Mouse (Mus musculus): ENCODE results near the gene Snrpb2. TPM values are rescaled to one million over a fixed set of nuclear protein-coding genes. Genes with fewer than 3 reads are reported as not detected.
A peak's percentile ranks its signal among the peaks of the same experiment; 100 is the strongest.

The Snrpb2 gene
- polyA plus RNA-seq, 1 experiment from 2014 or later = 54.4 TPM

DNA sequence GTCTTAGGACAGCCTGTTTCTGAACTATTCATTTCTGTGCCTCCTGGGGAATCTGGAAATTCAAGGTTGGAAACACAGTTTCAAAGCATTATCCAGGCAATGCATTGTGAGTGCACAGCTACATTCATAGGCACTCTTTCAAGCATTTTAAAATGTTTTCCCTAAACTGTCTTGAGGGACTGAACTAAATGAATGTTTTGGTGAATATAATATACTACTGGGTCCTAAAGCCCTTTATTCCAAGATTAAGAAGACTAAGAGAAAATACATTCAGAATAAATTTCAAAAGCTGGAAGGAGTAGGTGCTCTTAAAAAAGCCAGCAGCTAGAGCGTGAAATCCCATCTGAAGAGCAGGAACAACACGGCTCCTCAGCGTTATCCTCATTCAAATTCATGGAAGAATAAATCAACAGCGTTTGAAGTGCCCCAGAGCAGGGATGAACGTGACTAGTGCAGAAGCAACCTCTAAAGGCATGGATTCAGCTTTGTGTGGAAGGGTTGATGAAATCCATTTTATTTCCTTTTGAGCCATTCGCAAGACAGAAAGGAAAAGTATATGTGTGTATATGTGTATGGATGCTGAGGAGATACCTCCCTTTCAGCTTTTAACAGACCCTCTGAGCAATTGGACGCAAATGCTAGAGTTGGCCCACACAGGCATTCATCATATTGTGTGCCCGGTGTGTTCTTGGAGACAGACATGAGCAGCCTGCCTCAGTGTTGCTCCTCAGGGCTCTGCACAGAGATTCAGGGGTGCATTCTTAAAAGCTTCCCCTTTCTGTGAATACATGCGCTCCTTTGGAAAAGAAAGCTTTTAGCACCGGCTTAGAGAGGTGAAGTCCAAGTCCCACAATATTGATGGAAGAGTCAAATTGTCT, 30.2 kb upstream of the Snrpb2 start:
- H3K9ac ChIP-seq (replicated peaks; ENCODE audit: low read depth, low read length) = no peak overlapping the region
- no peak overlapping the region for H3K4me3 ChIP-seq (ENCODE audit: low read depth, low read length)
- WGBS = 25% methylated on average over 10 of the region's 10 CpGs
- no peaks in the 10 kb centered on the region for H3K36me3 ChIP-seq (ENCODE audit: control insufficient read depth, insufficient read depth, low read length)
- no peak overlapping the region for H3K4me2 ChIP-seq (ENCODE audit: low read depth, low read length)
- peak overlapping the region; percentile 46 for H3K27ac ChIP-seq (ENCODE audit: low read depth, low read length)
- peak; percentile 62 for ATAC-seq (ENCODE audit: low read depth)
- H3K9me3 ChIP-seq (ENCODE audit: control insufficient read depth, low read length) = no peaks in the 10 kb centered on the region
- no peaks in the 10 kb centered on the region for H3K27me3 ChIP-seq (ENCODE audit: control insufficient read depth, insufficient read depth, low read length)
- peaks cover 15% of the 10 kb centered on the region for H3K4me1 ChIP-seq (ENCODE audit: control insufficient read depth, insufficient read depth, low read length)

DNA sequence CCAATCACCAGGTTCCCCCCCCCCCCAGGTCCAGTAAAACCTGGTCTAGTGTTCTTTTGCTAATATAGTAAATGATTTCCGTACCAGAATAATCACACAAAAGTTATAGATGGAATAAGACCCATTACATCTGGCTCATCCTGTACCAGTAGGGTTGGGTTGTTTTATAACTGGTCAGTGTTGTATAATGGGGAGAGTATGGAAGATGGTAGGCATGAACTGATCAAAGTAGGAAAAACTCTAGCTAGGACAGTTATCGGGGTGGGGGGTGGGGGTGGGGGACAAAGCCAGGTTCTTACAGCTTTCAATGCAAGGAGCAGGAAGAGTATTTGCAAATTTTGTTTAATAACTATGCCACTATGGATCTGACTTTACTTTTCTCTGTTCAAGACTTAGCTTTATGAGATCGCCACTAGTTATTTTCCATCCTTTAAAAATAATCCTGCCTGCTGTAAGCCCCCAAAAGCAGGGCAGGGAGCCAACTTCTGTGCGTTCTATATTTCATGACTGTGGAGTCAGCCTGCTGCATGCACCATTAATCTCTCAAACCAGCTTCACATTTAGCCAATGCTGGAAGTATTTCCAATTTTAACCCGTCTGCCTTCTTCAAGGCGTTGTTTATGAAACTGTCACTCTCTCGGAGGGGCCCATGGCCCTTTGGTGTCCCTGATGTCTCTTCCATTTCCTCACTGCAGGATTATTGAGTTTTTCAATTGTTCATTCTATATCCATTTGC, 28.3 kb upstream of the Snrpb2 start:
- Histone ChIP-seq H3K27ac (ENCODE audit: low read depth, low read length) (no peak overlapping the region), H3K9me3 (ENCODE audit: control insufficient read depth, low read length) (no peaks in the 10 kb centered on the region), H3K9ac (replicated peaks; ENCODE audit: low read depth, low read length) (no peak overlapping the region), H3K27me3 (ENCODE audit: control insufficient read depth, insufficient read depth, low read length) (no peaks in the 10 kb centered on the region), H3K4me2 (ENCODE audit: low read depth, low read length) (no peak overlapping the region), H3K36me3 (ENCODE audit: control insufficient read depth, insufficient read depth, low read length) (no peaks in the 10 kb centered on the region), H3K4me1 (ENCODE audit: control insufficient read depth, insufficient read depth, low read length) (peaks cover 15% of the 10 kb centered on the region), H3K4me3 (ENCODE audit: low read depth, low read length) (no peak overlapping the region)
- WGBS = 53% methylated on average over 7 of the region's 7 CpGs
- 0 out of 2 replicates have a peak, but pooled peaks have one; percentile 40 for ATAC-seq (ENCODE audit: low read depth)

DNA sequence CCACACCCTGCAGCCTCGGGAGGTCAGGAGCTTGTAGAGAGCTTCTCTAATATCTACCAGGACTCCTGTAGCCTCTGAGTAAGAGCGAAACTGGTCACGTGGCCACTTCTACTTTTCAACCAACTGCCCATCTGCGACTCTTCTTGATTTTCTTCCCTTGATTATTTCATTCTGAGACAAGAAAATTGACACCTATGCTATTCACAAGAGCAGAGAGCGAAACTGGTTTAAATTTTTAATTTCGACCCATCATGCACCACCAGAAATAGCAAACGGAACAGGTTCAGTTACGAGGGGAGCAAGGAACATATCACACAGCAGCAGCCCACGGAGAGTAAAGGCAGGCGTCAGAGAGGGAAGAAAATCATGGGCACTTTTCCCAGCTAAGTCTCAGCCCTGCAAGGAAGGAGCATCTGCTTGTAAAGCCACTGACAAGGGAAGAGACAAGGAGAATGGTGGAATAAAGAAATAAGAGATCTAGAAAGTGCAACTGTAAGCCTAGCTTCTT, 27.7 kb upstream of the Snrpb2 start:
- WGBS = 74% methylated on average over 10 of the region's 10 CpGs
- Histone ChIP-seq H3K9me3 (ENCODE audit: control insufficient read depth, low read length) (no peaks in the 10 kb centered on the region), H3K4me3 (ENCODE audit: low read depth, low read length) (no peak overlapping the region), H3K4me2 (ENCODE audit: low read depth, low read length) (no peak overlapping the region), H3K4me1 (ENCODE audit: control insufficient read depth, insufficient read depth, low read length) (peaks cover 15% of the 10 kb centered on the region), H3K9ac (replicated peaks; ENCODE audit: low read depth, low read length) (no peak overlapping the region), H3K27me3 (ENCODE audit: control insufficient read depth, insufficient read depth, low read length) (no peaks in the 10 kb centered on the region), H3K36me3 (ENCODE audit: control insufficient read depth, insufficient read depth, low read length) (no peaks in the 10 kb centered on the region), H3K27ac (ENCODE audit: low read depth, low read length) (no peak overlapping the region)
- no peak for ATAC-seq (ENCODE audit: low read depth)

- H3K4me3 ChIP-seq (ENCODE audit: low read depth, low read length) = no peak overlapping the region
- no peaks in the 10 kb centered on the region for H3K36me3 ChIP-seq (ENCODE audit: control insufficient read depth, insufficient read depth, low read length)
- no peak overlapping the region for H3K4me2 ChIP-seq (ENCODE audit: low read depth, low read length)
- no peaks in the 10 kb centered on the region for H3K4me1 ChIP-seq (ENCODE audit: control insufficient read depth, insufficient read depth, low read length)
- H3K27me3 ChIP-seq (ENCODE audit: control insufficient read depth, insufficient read depth, low read length) = no peaks in the 10 kb centered on the region
- H3K27ac ChIP-seq (ENCODE audit: low read depth, low read length) = no peak overlapping the region
- 92% methylated on average over 1 of the region's 1 CpGs for WGBS
- H3K9me3 ChIP-seq (ENCODE audit: control insufficient read depth, low read length) = no peaks in the 10 kb centered on the region
- ATAC-seq (ENCODE audit: low read depth) = no peak
- no peak overlapping the region for H3K9ac ChIP-seq (replicated peaks; ENCODE audit: low read depth, low read length)
Observed at GRCm38 (mm10) chr2:143041596-143041995, 21.2 kb upstream of the Snrpb2 start.

DNA sequence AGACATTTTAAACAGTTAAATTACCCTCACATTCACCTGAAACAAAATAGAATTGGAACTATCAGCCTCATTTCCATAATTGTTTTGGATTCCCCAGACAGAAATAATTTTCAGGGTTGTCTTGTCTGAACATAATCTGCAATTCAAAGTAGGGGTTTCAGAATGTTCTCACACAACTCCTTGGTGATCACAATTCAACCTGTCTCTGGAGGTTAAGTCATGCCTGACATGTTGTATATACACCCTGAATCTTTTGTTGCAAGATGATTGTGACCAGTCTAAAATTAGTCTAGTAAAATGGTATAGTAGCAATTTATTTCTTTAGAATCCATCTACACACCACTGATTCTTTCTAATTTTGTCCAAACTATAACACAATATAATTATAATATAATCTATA, 7.6 kb upstream of the Snrpb2 start:
- Histone ChIP-seq H3K27ac (ENCODE audit: low read depth, low read length) (no peak overlapping the region), H3K27me3 (ENCODE audit: control insufficient read depth, insufficient read depth, low read length) (no peaks in the 10 kb centered on the region), H3K4me1 (ENCODE audit: control insufficient read depth, insufficient read depth, low read length) (no peaks in the 10 kb centered on the region), H3K36me3 (ENCODE audit: control insufficient read depth, insufficient read depth, low read length) (no peaks in the 10 kb centered on the region), H3K9me3 (ENCODE audit: control insufficient read depth, low read length) (no peaks in the 10 kb centered on the region), H3K9ac (replicated peaks; ENCODE audit: low read depth, low read length) (no peak overlapping the region), H3K4me2 (ENCODE audit: low read depth, low read length) (no peak overlapping the region), H3K4me3 (ENCODE audit: low read depth, low read length) (no peak overlapping the region)
- ATAC-seq (ENCODE audit: low read depth) = no peak

- Histone ChIP-seq H3K4me3 (ENCODE audit: low read depth, low read length) (no peak overlapping the region), H3K4me1 (ENCODE audit: control insufficient read depth, insufficient read depth, low read length) (no peaks in the 10 kb centered on the region), H3K9me3 (ENCODE audit: control insufficient read depth, low read length) (no peaks in the 10 kb centered on the region), H3K4me2 (ENCODE audit: low read depth, low read length) (no peak overlapping the region), H3K36me3 (ENCODE audit: control insufficient read depth, insufficient read depth, low read length) (no peaks in the 10 kb centered on the region), H3K9ac (replicated peaks; ENCODE audit: low read depth, low read length) (no peak overlapping the region), H3K27me3 (ENCODE audit: control insufficient read depth, insufficient read depth, low read length) (no peaks in the 10 kb centered on the region), H3K27ac (ENCODE audit: low read depth, low read length) (no peak overlapping the region)
- ATAC-seq (ENCODE audit: low read depth) = no peak
- WGBS = 77% methylated on average over 5 of the region's 5 CpGs
Observed at GRCm38 (mm10) chr2:143056736-143057135, 6.1 kb upstream of the Snrpb2 start.

DNA sequence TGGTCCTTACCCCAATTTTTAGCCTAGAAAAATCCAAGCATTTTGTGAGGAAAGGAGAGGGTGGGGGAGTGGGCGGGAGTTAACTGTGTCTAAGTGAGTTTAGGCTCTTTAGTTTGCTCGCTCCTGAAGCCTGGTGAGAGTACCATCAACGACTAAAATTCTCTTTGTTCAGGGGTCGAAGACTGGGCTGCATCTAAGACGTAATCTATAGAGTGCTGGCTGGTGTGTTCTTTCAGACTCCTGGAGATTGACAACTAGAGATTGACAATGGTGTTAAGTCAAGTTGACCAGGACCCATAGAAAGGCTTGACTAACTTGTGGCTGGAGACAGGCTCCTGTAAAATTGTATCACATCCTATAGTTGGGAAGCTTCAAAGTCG, 417 bp upstream of the Snrpb2 start:
- Histone ChIP-seq H3K4me1 (ENCODE audit: control insufficient read depth, insufficient read depth, low read length) (peaks cover 4% of the 10 kb centered on the region; the same call in 1 of the 2 replicates), H3K27me3 (ENCODE audit: control insufficient read depth, insufficient read depth, low read length) (no peaks in the 10 kb centered on the region), H3K9me3 (ENCODE audit: control insufficient read depth, low read length) (no peaks in the 10 kb centered on the region), H3K4me3 (ENCODE audit: low read depth, low read length) (peak overlapping the region; percentile 61), H3K9ac (replicated peaks; ENCODE audit: low read depth, low read length) (no peak overlapping the region), H3K36me3 (ENCODE audit: control insufficient read depth, insufficient read depth, low read length) (peaks cover 15% of the 10 kb centered on the region), H3K27ac (ENCODE audit: low read depth, low read length) (no peak overlapping the region), H3K4me2 (ENCODE audit: low read depth, low read length) (peak overlapping the region; percentile 58)
- WGBS = 45% methylated on average over 6 of the region's 6 CpGs
- ATAC-seq (ENCODE audit: low read depth) = peak; percentile 44

DNA sequence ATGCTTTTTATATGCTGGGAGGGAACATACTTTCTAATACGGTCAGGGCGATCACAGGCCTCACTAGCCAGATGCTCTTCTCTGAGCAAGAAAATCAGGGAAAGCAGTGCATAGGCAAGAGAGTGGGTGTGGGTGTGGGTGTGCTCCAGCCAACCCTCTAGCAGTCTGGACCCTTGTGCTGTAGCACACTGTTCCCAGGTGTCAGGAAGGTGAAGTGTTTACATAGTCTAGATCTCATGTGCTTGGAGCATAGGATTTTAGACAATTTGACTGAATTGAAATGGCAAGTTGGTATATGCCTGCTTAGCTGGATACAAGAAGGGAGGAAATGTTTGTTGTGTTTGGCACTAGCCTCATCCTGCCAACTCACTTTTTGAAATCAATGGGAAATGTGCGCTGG, 3.1 kb downstream of the Snrpb2 start:
- Histone ChIP-seq H3K9me3 (ENCODE audit: control insufficient read depth, low read length) (no peaks in the 10 kb centered on the region), H3K27ac (ENCODE audit: low read depth, low read length) (no peak overlapping the region), H3K36me3 (ENCODE audit: control insufficient read depth, insufficient read depth, low read length) (peaks cover 35% of the 10 kb centered on the region), H3K27me3 (ENCODE audit: control insufficient read depth, insufficient read depth, low read length) (no peaks in the 10 kb centered on the region), H3K9ac (replicated peaks; ENCODE audit: low read depth, low read length) (no peak overlapping the region), H3K4me2 (ENCODE audit: low read depth, low read length) (no peak overlapping the region), H3K4me3 (ENCODE audit: low read depth, low read length) (no peak overlapping the region), H3K4me1 (ENCODE audit: control insufficient read depth, insufficient read depth, low read length) (peaks cover 4% of the 10 kb centered on the region; the same call in 1 of the 2 replicates)
- 98% methylated on average over 3 of the region's 3 CpGs for WGBS
- ATAC-seq (ENCODE audit: low read depth) = no peak
